Mouse (Mus musculus) heart, embryonic 10.5 days (tissue): Measurements from ENCODE around the gene Trim5. TPM values are rescaled to one million over a fixed set of nuclear protein-coding genes. Genes with fewer than 3 reads are reported as not detected.

ENCODE experiments used
- DNase-seq: peaks from one replicate; pipeline ENCODE4 v3.0.0-alpha.2; 2017; ENCODE audit warnings: low spot score
- H3K27ac ChIP-seq: fragments of 300-500 bp; sonication (generic); 2 replicates; pipeline ENCODE4 v1.5.1; 2016; ENCODE audit warnings: mild to moderate bottlenecking
- H3K27me3 ChIP-seq: fragments of 300-500 bp; sonication (generic); 2 replicates; pipeline ENCODE4 v1.6.1; 2016; ENCODE audit warnings: mild to moderate bottlenecking; ENCODE audit not compliant: poor library complexity, insufficient read depth, severe bottlenecking
- H3K36me3 ChIP-seq: fragments of 300-500 bp; sonication (generic); 2 replicates; pipeline ENCODE4 v1.6.1; 2016; ENCODE audit warnings: mild to moderate bottlenecking, moderate library complexity
- H3K4me1 ChIP-seq: fragments of 300-500 bp; sonication (generic); 2 replicates; pipeline ENCODE4 v1.6.1; 2016; ENCODE audit warnings: mild to moderate bottlenecking
- H3K4me3 ChIP-seq: fragments of 300-500 bp; sonication (generic); 2 replicates; pipeline ENCODE4 v1.5.1; 2016; ENCODE audit warnings: mild to moderate bottlenecking, moderate library complexity
- H3K9me3 ChIP-seq: fragments of 300-500 bp; sonication (generic); 2 replicates; pipeline ENCODE4 v1.6.1; 2016; ENCODE audit warnings: mild to moderate bottlenecking, moderate library complexity
- WGBS: fragments of 180-500 bp; shearing (Covaris S2); methylation state at CpG from one replicate; pipeline ENCODE4 v1.1.7; 2016; 5-methylcytosine and 5-hydroxymethylcytosine counted together
- polyA plus RNA-seq: library from polyadenylated mRNA; unstranded; fragments of >200 nt; fragmentation: Nextera tagmentation; extraction: Ambion mirVana; gene quantifications from 2 replicates; pipeline ENCODE4 v1.2.1, GENCODE M21; 2016

The Trim5 gene
- polyA plus RNA-seq, 1 experiment from 2014 or later, result 0.35 TPM

- WGBS, result 60% methylated on average over 1 of the region's 1 CpGs
Measured at GRCm38 (mm10) chr7:104243616-104244015, 44.3 kb downstream of the Trim5 start.

GRCm38 (mm10) chr7:104240857-104241256, 47.0 kb downstream of the Trim5 start:
- Histone ChIP-seq H3K27ac (no peak overlapping the region), H3K27me3 (no peaks in the 10 kb centered on the region), H3K9me3 (no peaks in the 10 kb centered on the region), H3K4me1 (no peaks in the 10 kb centered on the region), H3K4me3 (no peak overlapping the region), H3K36me3 (no peaks in the 10 kb centered on the region)
- DNase-seq, result no peak

More at GRCm38 (mm10) chr7:104243616-104244015, 44.3 kb downstream of the Trim5 start:
- H3K4me3 ChIP-seq, result no peak overlapping the region
- no peaks in the 10 kb centered on the region for H3K27me3 ChIP-seq
- H3K36me3 ChIP-seq, result no peaks in the 10 kb centered on the region
- DNase-seq, result no peak
- no peaks in the 10 kb centered on the region for H3K4me1 ChIP-seq
- no peaks in the 10 kb centered on the region for H3K9me3 ChIP-seq
- H3K27ac ChIP-seq, result no peak overlapping the region

- DNase-seq, result no peak
- peaks cover 13% of the 10 kb centered on the region; the same call in 1 of the 2 replicates for H3K36me3 ChIP-seq
- no peaks in the 10 kb centered on the region for H3K27me3 ChIP-seq
- no peaks in the 10 kb centered on the region for H3K9me3 ChIP-seq
- WGBS, result 27% methylated on average over 2 of the region's 2 CpGs
- no peak overlapping the region for H3K4me3 ChIP-seq
- H3K4me1 ChIP-seq, result no peaks in the 10 kb centered on the region
- no peak overlapping the region for H3K27ac ChIP-seq
Measured at GRCm38 (mm10) chr7:104231203-104231602, 56.7 kb downstream of the Trim5 start.

GRCm38 (mm10) chr7:104218701-104219569, 69.0 kb downstream of the Trim5 start, which contains the start of gene Trim6:
Gene Trim6, plus strand, starts transcription at chr7:104218793.
- no peaks in the 10 kb centered on the region for H3K36me3 ChIP-seq
- H3K27ac ChIP-seq, result peak within 1 kb of the TSS; percentile 83
- H3K4me1 ChIP-seq, result no peaks in the 10 kb centered on the region
- DNase-seq, result peak; percentile 91
- 1% methylated on average over 37 of the region's 37 CpGs for WGBS
- no peaks in the 10 kb centered on the region for H3K27me3 ChIP-seq
- H3K4me3 ChIP-seq, result peak within 1 kb of the TSS; percentile 69
- H3K9me3 ChIP-seq, result no peaks in the 10 kb centered on the region

- no peak overlapping the region for H3K27ac ChIP-seq
- no peak for DNase-seq
- H3K36me3 ChIP-seq, result no peaks in the 10 kb centered on the region
- H3K27me3 ChIP-seq, result no peaks in the 10 kb centered on the region
- H3K9me3 ChIP-seq, result no peaks in the 10 kb centered on the region
- 74% methylated on average over 2 of the region's 2 CpGs for WGBS
- H3K4me1 ChIP-seq, result no peaks in the 10 kb centered on the region
- no peak overlapping the region for H3K4me3 ChIP-seq
Measured at GRCm38 (mm10) chr7:104217881-104218280, 70.0 kb downstream of the Trim5 start.

GRCm38 (mm10) chr7:104216011-104216535, 71.8 kb downstream of the Trim5 start:
- Histone ChIP-seq H3K27me3 (no peaks in the 10 kb centered on the region), H3K9me3 (no peaks in the 10 kb centered on the region), H3K36me3 (no peaks in the 10 kb centered on the region), H3K27ac (no peak overlapping the region), H3K4me1 (no peaks in the 10 kb centered on the region), H3K4me3 (no peak overlapping the region)
- no peak for DNase-seq
- whole genome bisulfite sequencing, result 33% methylated on average over 1 of the region's 1 CpGs

Other genes starting within 250 kb of the Trim5 start
- gene Olfr642, start 235.4 kb downstream of the Trim5 start, polyA plus RNA-seq, result not detected in 2 replicates
- not detected in 2 replicates for gene 4930516K23Rik, start 226.6 kb downstream of the Trim5 start, polyA plus RNA-seq
- gene Olfr644, start 216.2 kb downstream of the Trim5 start, polyA plus RNA-seq, result not detected in 2 replicates
- not detected in 2 replicates for gene Olfr645, start 202.6 kb downstream of the Trim5 start, polyA plus RNA-seq
- gene Olfr646, start 183.2 kb downstream of the Trim5 start, polyA plus RNA-seq, result not detected in 2 replicates
- gene Ubqln5, start 158.3 kb downstream of the Trim5 start, polyA plus RNA-seq, result not detected in 2 replicates
- gene Olfr643, start 150.7 kb downstream of the Trim5 start, polyA plus RNA-seq, result not detected in 2 replicates
- not detected in 2 replicates for gene Ubqln3, start 144.8 kb downstream of the Trim5 start, polyA plus RNA-seq
- not detected in 2 replicates for gene Ubqlnl, start 137.5 kb downstream of the Trim5 start, polyA plus RNA-seq
- not detected in 2 replicates for gene Olfm5, start 123.3 kb downstream of the Trim5 start, polyA plus RNA-seq
- 0.21 and 0.28 TPM in 2 replicates for gene Olfr648, start 104.7 kb downstream of the Trim5 start, polyA plus RNA-seq
- gene Olfr649, start 92.1 kb downstream of the Trim5 start, polyA plus RNA-seq, result not detected in 2 replicates
- 9.8 and 12.3 TPM in 2 replicates for gene Trim6, start 69.3 kb downstream of the Trim5 start, polyA plus RNA-seq
- gene Trim34a, start 43.6 kb downstream of the Trim5 start, polyA plus RNA-seq, result 1.6 and 1.7 TPM in 2 replicates
- gene Trim12a, start 27.4 kb upstream of the Trim5 start, polyA plus RNA-seq, result 4.8 and 6.9 TPM in 2 replicates
- gene Trim34b, start 41.4 kb upstream of the Trim5 start, polyA plus RNA-seq, result 0.09 TPM in 1 of 2 replicates, not detected in the other
- gene Trim12c, start 65.3 kb upstream of the Trim5 start, polyA plus RNA-seq, result 1.2 and 1.6 TPM in 2 replicates
- gene Trim30b, start 81.8 kb upstream of the Trim5 start, polyA plus RNA-seq, result not detected in 2 replicates
- not detected in 2 replicates for gene Trim30c, start 112.7 kb upstream of the Trim5 start, polyA plus RNA-seq
- gene Trim30a, start 177.1 kb upstream of the Trim5 start, polyA plus RNA-seq, result 0.44 and 0.59 TPM in 2 replicates
- 0.09 and 0.13 TPM in 2 replicates for gene Trim30d, start 219.8 kb upstream of the Trim5 start, polyA plus RNA-seq